Mouse (Mus musculus): ENCODE results near the gene Gzmg. TPM values are rescaled to one million over a fixed set of nuclear protein-coding genes. Genes with fewer than 3 reads are reported as not detected.
"Not testable (repeated sequence)": the region's sequence is repeated elsewhere in the genome, so short reads cannot be mapped to it uniquely, and the experiment has no call there.

Gene Gzmg
- total RNA-seq (2017): not detected in 2 replicates

- not testable (repeated sequence) for ATAC-seq (replicated peaks; ENCODE audit: low read depth, poor library complexity, severe bottlenecking)
Observed at GRCm38 (mm10) chr14:56159479-56159878, at the start of gene Gzmg. Gene Gzmg, minus strand, starts transcription at chr14:56159579.

- no peak for ATAC-seq (replicated peaks; ENCODE audit: low read depth, poor library complexity, severe bottlenecking)
Observed at GRCm38 (mm10) chr14:56205613-56206012, 46.2 kb upstream of the Gzmg start.

- peak; percentile 78; the same call in 1 of the 2 replicates for ATAC-seq (replicated peaks; ENCODE audit: low read depth, poor library complexity, severe bottlenecking)
Observed at GRCm38 (mm10) chr14:56205021-56205420, 45.6 kb upstream of the Gzmg start.

GRCm38 (mm10) chr14:56203975-56204374, 44.6 kb upstream of the Gzmg start:
- ATAC-seq (replicated peaks; ENCODE audit: low read depth, poor library complexity, severe bottlenecking): peak; percentile 80; the same call in 1 of the 2 replicates

GRCm38 (mm10) chr14:56186946-56187345, 27.6 kb upstream of the Gzmg start:
- 0 out of 2 replicates have a peak, but pooled peaks have one; percentile 29 for ATAC-seq (replicated peaks; ENCODE audit: low read depth, poor library complexity, severe bottlenecking)

GRCm38 (mm10) chr14:56186521-56186920, 27.1 kb upstream of the Gzmg start:
- ATAC-seq (replicated peaks; ENCODE audit: low read depth, poor library complexity, severe bottlenecking): no peak

GRCm38 (mm10) chr14:56177651-56178050, 18.3 kb upstream of the Gzmg start:
- ATAC-seq (replicated peaks; ENCODE audit: low read depth, poor library complexity, severe bottlenecking): peak; percentile 68

GRCm38 (mm10) chr14:56174499-56174898, 15.1 kb upstream of the Gzmg start, which contains the start of gene Gzmn:
Gene Gzmn, minus strand, starts transcription at chr14:56174599.
- ATAC-seq (replicated peaks; ENCODE audit: low read depth, poor library complexity, severe bottlenecking): no peak

- ATAC-seq (replicated peaks; ENCODE audit: low read depth, poor library complexity, severe bottlenecking): no peak
Observed at GRCm38 (mm10) chr14:56173396-56173795, 14.0 kb upstream of the Gzmg start.

- ATAC-seq (replicated peaks; ENCODE audit: low read depth, poor library complexity, severe bottlenecking): no peak
Observed at GRCm38 (mm10) chr14:56172744-56173143, 13.4 kb upstream of the Gzmg start.

GRCm38 (mm10) chr14:56168009-56168408, 8.6 kb upstream of the Gzmg start:
- no peak for ATAC-seq (replicated peaks; ENCODE audit: low read depth, poor library complexity, severe bottlenecking)

- ATAC-seq (replicated peaks; ENCODE audit: low read depth, poor library complexity, severe bottlenecking): no peak
Observed at GRCm38 (mm10) chr14:56162109-56162508, 2.7 kb upstream of the Gzmg start.

GRCm38 (mm10) chr14:56155340-56155739, 4.0 kb downstream of the Gzmg start:
- no peak for ATAC-seq (replicated peaks; ENCODE audit: low read depth, poor library complexity, severe bottlenecking)

GRCm38 (mm10) chr14:56133675-56134074, 25.7 kb downstream of the Gzmg start:
- not testable (repeated sequence) for ATAC-seq (replicated peaks; ENCODE audit: low read depth, poor library complexity, severe bottlenecking)

GRCm38 (mm10) chr14:56132508-56132907, 26.9 kb downstream of the Gzmg start, which contains the start of gene Gzmd:
Gene Gzmd, minus strand, starts transcription at chr14:56132608.
- not testable (repeated sequence) for ATAC-seq (replicated peaks; ENCODE audit: low read depth, poor library complexity, severe bottlenecking)

GRCm38 (mm10) chr14:56128341-56128740, 31.0 kb downstream of the Gzmg start:
- ATAC-seq (replicated peaks; ENCODE audit: low read depth, poor library complexity, severe bottlenecking): no peak

GRCm38 (mm10) chr14:56123516-56123915, 35.9 kb downstream of the Gzmg start:
- no peak for ATAC-seq (replicated peaks; ENCODE audit: low read depth, poor library complexity, severe bottlenecking)

GRCm38 (mm10) chr14:56120525-56120924, 38.9 kb downstream of the Gzmg start, which contains the start of gene Gzme:
Gene Gzme, minus strand, starts transcription at chr14:56120625.
- ATAC-seq (replicated peaks; ENCODE audit: low read depth, poor library complexity, severe bottlenecking): no peak

GRCm38 (mm10) chr14:56115531-56116310, 43.7 kb downstream of the Gzmg start:
- not testable (repeated sequence) for ATAC-seq (replicated peaks; ENCODE audit: low read depth, poor library complexity, severe bottlenecking)
